Mouse (Mus musculus) kidney, adult 11 months (tissue): ENCODE results near the gene Gtpbp10.

Experiments used
- DNase-seq: peaks from one replicate; pipeline ENCODE4 v3.0.0; 2022

The Gtpbp10 gene

GRCm38 (mm10) chr5:5559079-5559740 is at the start of gene Gtpbp10:
TSS of gene Gtpbp10 (minus strand) at chr5:5559538.
- DNase-seq, result peak; percentile 87

GRCm38 (mm10) chr5:5587686-5588085 is 28.3 kb upstream of the Gtpbp10 start:
- DNase-seq, result no peak

- DNase-seq, result no peak
These were observed 14.5 kb upstream of the Gtpbp10 start, which contains the start of gene Gm8773 for GRCm38 (mm10) chr5:5573749-5574317. TSS of gene Gm8773 (plus strand) at chr5:5573799.

- DNase-seq, result no peak
These were observed 3.1 kb upstream of the Gtpbp10 start for GRCm38 (mm10) chr5:5562435-5562834.

GRCm38 (mm10) chr5:5561041-5561706 is 1.8 kb upstream of the Gtpbp10 start:
- no peak for DNase-seq

GRCm38 (mm10) chr5:5559798-5560197 is 460 bp upstream of the Gtpbp10 start:
- DNase-seq, result no peak

- DNase-seq, result no peak
These were observed 8.2 kb downstream of the Gtpbp10 start for GRCm38 (mm10) chr5:5551110-5551509.

GRCm38 (mm10) chr5:5540385-5540784 is 19.0 kb downstream of the Gtpbp10 start:
- no peak for DNase-seq

- DNase-seq, result no peak
These were observed 19.6 kb downstream of the Gtpbp10 start for GRCm38 (mm10) chr5:5539771-5540170.

- no peak for DNase-seq
These were observed 23.2 kb downstream of the Gtpbp10 start for GRCm38 (mm10) chr5:5536131-5536530.

GRCm38 (mm10) chr5:5533656-5534420 is 25.5 kb downstream of the Gtpbp10 start:
- DNase-seq, result peak; percentile 74

GRCm38 (mm10) chr5:5515411-5515810 is 43.9 kb downstream of the Gtpbp10 start:
- no peak for DNase-seq

- peak; percentile 98 for DNase-seq
These were observed 44.9 kb downstream of the Gtpbp10 start, which contains the start of gene Cldn12 for GRCm38 (mm10) chr5:5514196-5515076. TSS of gene Cldn12 (minus strand) at chr5:5514958.

GRCm38 (mm10) chr5:5511401-5511800 is 47.9 kb downstream of the Gtpbp10 start:
- no peak for DNase-seq

GRCm38 (mm10) chr5:5510989-5511388 is 48.3 kb downstream of the Gtpbp10 start:
- no peak for DNase-seq

GRCm38 (mm10) chr5:5510304-5510887 is 48.9 kb downstream of the Gtpbp10 start:
- peak; percentile 15 for DNase-seq

- DNase-seq, result no peak
These were observed 51.1 kb downstream of the Gtpbp10 start for GRCm38 (mm10) chr5:5508231-5508630.

GRCm38 (mm10) chr5:5507701-5508225 is 51.6 kb downstream of the Gtpbp10 start:
- DNase-seq, result peak; percentile 60

- no peak for DNase-seq
These were observed 54.9 kb downstream of the Gtpbp10 start for GRCm38 (mm10) chr5:5504456-5504855.

- DNase-seq, result no peak
These were observed 56.0 kb downstream of the Gtpbp10 start for GRCm38 (mm10) chr5:5503381-5503780.

- DNase-seq, result no peak
These were observed 57.8 kb downstream of the Gtpbp10 start for GRCm38 (mm10) chr5:5501583-5501982.

GRCm38 (mm10) chr5:5496393-5496792 is 62.9 kb downstream of the Gtpbp10 start:
- DNase-seq, result no peak
